Mouse (Mus musculus) stomach, embryonic 14.5 days (tissue): Measurements from ENCODE around the gene Tnrc18. TPM values are rescaled to one million over a fixed set of nuclear protein-coding genes. Genes with fewer than 3 reads are reported as not detected.

Experiments used
- ATAC-seq: fragments of 200-750 bp; cut with Nextera tagmentation; 2 replicates; pipeline ENCODE4 v1.8.0; 2017; ENCODE audit warnings: low read depth, moderate TSS enrichment; ENCODE audit not compliant: insufficient number of reproducible peaks, insufficient read depth, low FRiP score
- H3K27ac ChIP-seq: fragments of 300-500 bp; sonication (generic); 2 replicates; pipeline ENCODE4 v1.5.1; 2014; ENCODE audit warnings: mild to moderate bottlenecking, low read length, moderate library complexity, mixed read lengths
- H3K27me3 ChIP-seq: fragments of 300-500 bp; sonication (generic); 2 replicates; pipeline ENCODE4 v1.6.1; 2014; ENCODE audit warnings: low read length, control low read depth, mixed read lengths; ENCODE audit not compliant: control insufficient read depth, insufficient read depth
- H3K36me3 ChIP-seq: fragments of 300-500 bp; sonication (generic); 2 replicates; pipeline ENCODE4 v1.6.1; 2014; ENCODE audit warnings: mild to moderate bottlenecking, control low read depth, low read length, moderate library complexity, mixed read lengths; ENCODE audit not compliant: control insufficient read depth, insufficient read depth
- H3K4me1 ChIP-seq: fragments of 300-500 bp; sonication (generic); 2 replicates; pipeline ENCODE4 v1.6.1; 2014; ENCODE audit warnings: low read length, control low read depth, mixed read lengths; ENCODE audit not compliant: control insufficient read depth, insufficient read depth
- H3K4me2 ChIP-seq: fragments of 300-500 bp; sonication (generic); replicated peaks from 2 replicates; pipeline ENCODE4 v1.6.1; 2014; ENCODE audit warnings: low read depth, low read length, control low read depth
- H3K4me3 ChIP-seq: fragments of 300-500 bp; sonication (generic); 2 replicates; pipeline ENCODE4 v1.5.1; 2014; ENCODE audit warnings: low read depth, low read length, control low read depth
- H3K9ac ChIP-seq: fragments of 300-500 bp; sonication (generic); replicated peaks from 2 replicates; pipeline ENCODE4 v1.6.1; 2014; ENCODE audit warnings: low read depth, mild to moderate bottlenecking, control low read depth, low read length, moderate library complexity, mixed read lengths
- H3K9me3 ChIP-seq: fragments of 300-500 bp; sonication (generic); 2 replicates; pipeline ENCODE4 v1.6.1; 2016; ENCODE audit warnings: low read depth, low read length, control low read depth; ENCODE audit not compliant: control insufficient read depth
- WGBS: fragments of 180-500 bp; shearing (Covaris S2); extraction: QIAGEN DNeasy Blood & Tissue Kit; methylation state at CpG from one replicate; pipeline ENCODE4 v1.1.7; 2014; 5-methylcytosine and 5-hydroxymethylcytosine counted together
- polyA plus RNA-seq: library from polyadenylated mRNA; unstranded; fragments of >200 nt; fragmentation: Nextera tagmentation; extraction: Ambion mirVana; gene quantifications from 2 replicates; pipeline ENCODE4 v1.2.1, GENCODE M21; 2014

The Tnrc18 gene
- polyA plus RNA-seq, 1 experiment from 2014 or later: 36.0 TPM

DNA sequence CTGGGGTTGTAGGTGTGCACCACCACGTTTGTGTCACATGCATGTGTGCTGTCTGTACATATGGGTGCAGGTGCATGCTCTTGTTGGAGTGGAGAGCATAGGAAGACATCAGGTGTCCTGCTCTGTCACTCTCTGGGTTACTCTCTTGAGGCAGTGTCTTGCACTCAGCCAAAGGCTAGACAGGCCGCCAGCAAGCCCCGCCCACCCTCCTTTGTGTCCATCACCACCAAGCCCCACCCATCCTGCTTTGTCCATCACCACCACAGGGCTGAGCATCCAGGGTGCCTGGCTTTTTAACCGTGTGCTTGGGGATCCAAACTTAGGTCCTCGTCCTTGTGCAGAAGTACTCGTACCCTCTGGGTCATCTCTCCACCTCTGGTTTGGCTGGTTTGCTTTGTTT lies 121.2 kb downstream of the Tnrc18 start:
- H3K4me2 ChIP-seq: no peak overlapping the region
- no peaks in the 10 kb centered on the region for H3K27me3 ChIP-seq
- no peaks in the 10 kb centered on the region for H3K36me3 ChIP-seq
- no peak overlapping the region for H3K9ac ChIP-seq
- whole genome bisulfite sequencing: 43% methylated on average over 6 of the region's 6 CpGs
- H3K4me1 ChIP-seq: no peaks in the 10 kb centered on the region
- no peaks in the 10 kb centered on the region for H3K9me3 ChIP-seq
- no peak overlapping the region for H3K4me3 ChIP-seq
- ATAC-seq: no peak
- H3K27ac ChIP-seq: no peak overlapping the region

DNA sequence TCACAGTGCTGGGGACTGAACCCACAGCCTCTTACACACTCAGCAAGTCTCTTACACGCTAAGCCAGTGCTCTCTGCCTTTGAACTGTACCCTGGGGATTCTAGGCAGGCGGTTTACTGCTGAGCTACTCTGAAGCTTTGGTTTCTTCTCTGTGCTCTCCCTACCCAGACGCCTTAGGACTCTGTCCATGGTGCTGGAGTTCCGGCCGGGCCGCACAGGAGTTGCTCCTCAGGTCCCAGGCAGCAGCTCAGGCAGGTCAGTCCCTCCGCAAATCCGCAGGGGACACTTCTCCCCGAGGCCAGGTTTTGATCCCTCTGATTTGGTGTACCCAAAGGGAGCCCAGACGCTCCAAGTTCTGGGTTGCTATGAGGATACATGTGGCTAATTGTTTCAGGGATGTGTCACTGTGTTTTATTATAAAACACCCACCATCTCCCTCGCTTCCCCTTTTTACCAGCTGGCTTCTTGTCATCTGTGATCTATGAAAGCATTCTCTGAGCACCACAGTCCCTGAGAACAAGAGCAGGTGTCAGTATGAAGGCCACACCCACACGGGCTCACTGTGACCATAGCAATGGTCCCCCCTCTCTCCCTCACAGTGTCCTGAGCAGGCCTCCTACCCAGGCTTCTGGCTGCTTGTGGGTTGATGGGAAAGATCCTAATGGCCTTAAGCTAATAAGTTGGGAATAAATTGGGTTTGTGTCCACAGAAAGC lies 122.7 kb downstream of the Tnrc18 start:
- Histone ChIP-seq H3K4me1 (no peaks in the 10 kb centered on the region), H3K9me3 (no peaks in the 10 kb centered on the region), H3K4me3 (no peak overlapping the region), H3K27me3 (no peaks in the 10 kb centered on the region), H3K4me2 (no peak overlapping the region), H3K27ac (no peak overlapping the region), H3K9ac (no peak overlapping the region), H3K36me3 (no peaks in the 10 kb centered on the region)
- ATAC-seq: no peak
- 11% methylated on average over 12 of the region's 12 CpGs for WGBS

GRCm38 (mm10) chr5:142693738-142694430 lies 123.6 kb downstream of the Tnrc18 start:
- Histone ChIP-seq H3K4me1 (no peaks in the 10 kb centered on the region), H3K27me3 (no peaks in the 10 kb centered on the region), H3K27ac (no peak overlapping the region), H3K4me3 (no peak overlapping the region), H3K4me2 (no peak overlapping the region), H3K36me3 (no peaks in the 10 kb centered on the region), H3K9ac (no peak overlapping the region), H3K9me3 (no peaks in the 10 kb centered on the region)
- 45% methylated on average over 8 of the region's 8 CpGs for WGBS
- no peak for ATAC-seq

- H3K36me3 ChIP-seq: no peaks in the 10 kb centered on the region
- H3K27me3 ChIP-seq: no peaks in the 10 kb centered on the region
- no peak for ATAC-seq
- WGBS: 66% methylated on average over 12 of the region's 12 CpGs
- H3K9ac ChIP-seq: no peak overlapping the region
- H3K27ac ChIP-seq: no peak overlapping the region
- H3K4me2 ChIP-seq: no peak overlapping the region
- H3K9me3 ChIP-seq: no peaks in the 10 kb centered on the region
- no peak overlapping the region for H3K4me3 ChIP-seq
- no peaks in the 10 kb centered on the region for H3K4me1 ChIP-seq
Measured at GRCm38 (mm10) chr5:142692971-142693737, 124.3 kb downstream of the Tnrc18 start.

DNA sequence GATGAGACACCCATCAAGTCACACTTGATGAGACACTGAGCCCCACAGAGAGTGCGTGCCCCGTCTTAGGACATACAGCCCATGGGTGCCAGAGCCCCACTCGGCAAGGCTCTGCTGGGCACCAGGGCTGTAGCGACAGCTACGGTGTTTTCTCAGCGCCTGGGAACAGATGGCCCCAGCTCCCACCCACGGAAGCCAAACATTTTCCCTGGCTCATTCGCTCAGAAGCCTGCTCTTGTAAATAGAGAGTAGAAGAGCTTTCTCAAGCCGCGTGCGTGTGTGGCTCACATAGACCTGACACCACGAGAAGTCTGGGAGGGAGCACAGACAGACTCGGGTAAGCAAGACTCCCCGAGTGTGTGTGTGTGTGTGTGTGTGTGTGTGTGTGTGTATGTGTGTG lies 125.2 kb downstream of the Tnrc18 start, which contains the start of gene Slc29a4:
Gene Slc29a4 (plus strand): TSS at position 265 of the 400 bp plus-strand sequence.
- Histone ChIP-seq H3K9ac (no peak within 1 kb of the TSS), H3K27me3 (no peaks in the 10 kb centered on the region), H3K4me1 (no peaks in the 10 kb centered on the region), H3K36me3 (no peaks in the 10 kb centered on the region), H3K9me3 (no peaks in the 10 kb centered on the region), H3K4me2 (no peak within 1 kb of the TSS), H3K27ac (no peak within 1 kb of the TSS), H3K4me3 (no peak within 1 kb of the TSS)
- 41% methylated on average over 14 of the region's 14 CpGs for WGBS
- ATAC-seq: no peak

GRCm38 (mm10) chr5:142690343-142690742 lies 127.1 kb downstream of the Tnrc18 start:
- H3K4me2 ChIP-seq: no peak overlapping the region
- H3K36me3 ChIP-seq: no peaks in the 10 kb centered on the region
- ATAC-seq: no peak
- no peaks in the 10 kb centered on the region for H3K27me3 ChIP-seq
- H3K4me1 ChIP-seq: no peaks in the 10 kb centered on the region
- no peaks in the 10 kb centered on the region for H3K9me3 ChIP-seq
- H3K4me3 ChIP-seq: no peak overlapping the region
- no peak overlapping the region for H3K9ac ChIP-seq
- H3K27ac ChIP-seq: no peak overlapping the region
- 74% methylated on average over 3 of the region's 3 CpGs for WGBS

GRCm38 (mm10) chr5:142688866-142689265 lies 128.6 kb downstream of the Tnrc18 start:
- Histone ChIP-seq H3K9ac (no peak overlapping the region), H3K4me2 (no peak overlapping the region), H3K27ac (no peak overlapping the region), H3K27me3 (no peaks in the 10 kb centered on the region), H3K36me3 (no peaks in the 10 kb centered on the region), H3K9me3 (no peaks in the 10 kb centered on the region), H3K4me1 (no peaks in the 10 kb centered on the region), H3K4me3 (no peak overlapping the region)
- 41% methylated on average over 6 of the region's 6 CpGs for WGBS
- no peak for ATAC-seq

GRCm38 (mm10) chr5:142682529-142682928 lies 134.9 kb downstream of the Tnrc18 start:
- no peaks in the 10 kb centered on the region for H3K27me3 ChIP-seq

More at GRCm38 (mm10) chr5:142682529-142682928, 134.9 kb downstream of the Tnrc18 start:
- Histone ChIP-seq H3K36me3 (no peaks in the 10 kb centered on the region), H3K9ac (no peak overlapping the region), H3K4me3 (no peak overlapping the region), H3K4me2 (no peak overlapping the region), H3K27ac (no peak overlapping the region), H3K9me3 (no peaks in the 10 kb centered on the region), H3K4me1 (no peaks in the 10 kb centered on the region)
- 86% methylated on average over 5 of the region's 5 CpGs for WGBS
- no peak for ATAC-seq
